Mouse (Mus musculus) skeletal muscle tissue, adult 2 months (tissue): Measurements from ENCODE around the gene Diaph2.
"Not testable (repeated sequence)": the region's sequence is repeated elsewhere in the genome, so short reads cannot be mapped to it uniquely, and the experiment has no call there.

Source experiments
- DNase-seq: peaks from one replicate; pipeline ENCODE4 v3.0.0-alpha.2; 2012; ENCODE audit warnings: low read depth, low spot score

Gene Diaph2

GRCm38 (mm10) chrX:130281484-130281883, 531.9 kb downstream of the Diaph2 start:
- no peak for DNase-seq

- DNase-seq: no peak
Measured at GRCm38 (mm10) chrX:130287032-130287431, 537.5 kb downstream of the Diaph2 start.

- DNase-seq: no peak
Measured at GRCm38 (mm10) chrX:130289775-130290174, 540.2 kb downstream of the Diaph2 start.

- DNase-seq: no peak
Measured at GRCm38 (mm10) chrX:130350808-130351435, 601.4 kb downstream of the Diaph2 start.

- no peak for DNase-seq
Measured at GRCm38 (mm10) chrX:130351480-130351879, 601.9 kb downstream of the Diaph2 start.

- no peak for DNase-seq
Measured at GRCm38 (mm10) chrX:130393508-130394145, 644.1 kb downstream of the Diaph2 start.

- DNase-seq: no peak
Measured at GRCm38 (mm10) chrX:130403214-130403613, 653.7 kb downstream of the Diaph2 start.

GRCm38 (mm10) chrX:130407471-130407870, 657.9 kb downstream of the Diaph2 start:
- DNase-seq: not testable (repeated sequence)

GRCm38 (mm10) chrX:130408985-130409384, 659.4 kb downstream of the Diaph2 start:
- no peak for DNase-seq

- no peak for DNase-seq
Measured at GRCm38 (mm10) chrX:130423134-130423533, 673.6 kb downstream of the Diaph2 start.

GRCm38 (mm10) chrX:130451822-130452487, 702.4 kb downstream of the Diaph2 start:
- no peak for DNase-seq

GRCm38 (mm10) chrX:130452488-130452823, 702.9 kb downstream of the Diaph2 start:
- DNase-seq: no peak

- no peak for DNase-seq
Measured at GRCm38 (mm10) chrX:130473133-130473532, 723.6 kb downstream of the Diaph2 start.

- no peak for DNase-seq
Measured at GRCm38 (mm10) chrX:130480877-130481276, 731.3 kb downstream of the Diaph2 start.

- no peak for DNase-seq
Measured at GRCm38 (mm10) chrX:130502680-130503464, 753.3 kb downstream of the Diaph2 start.

GRCm38 (mm10) chrX:130503465-130503860, 753.9 kb downstream of the Diaph2 start:
- no peak for DNase-seq

- no peak for DNase-seq
Measured at GRCm38 (mm10) chrX:130505626-130506025, 756.1 kb downstream of the Diaph2 start.
